Mouse (Mus musculus) embryonic fibroblast, embryonic 13.5 days (primary cell): ENCODE results near the gene Idua.

Source experiments
- CTCF ChIP-seq: IDR thresholded peaks from 2 replicates; pipeline ENCODE4 v1.5.1; 2011; ENCODE audit warnings: mild to moderate bottlenecking, control low read depth, low read length, moderate library complexity, borderline replicate concordance; ENCODE audit not compliant: insufficient read depth
- POLR2A ChIP-seq: IDR thresholded peaks from 2 replicates; pipeline ENCODE4 v1.6.1; 2011; ENCODE audit warnings: low read depth, mild to moderate bottlenecking, control low read depth, low read length, moderate library complexity

DNA sequence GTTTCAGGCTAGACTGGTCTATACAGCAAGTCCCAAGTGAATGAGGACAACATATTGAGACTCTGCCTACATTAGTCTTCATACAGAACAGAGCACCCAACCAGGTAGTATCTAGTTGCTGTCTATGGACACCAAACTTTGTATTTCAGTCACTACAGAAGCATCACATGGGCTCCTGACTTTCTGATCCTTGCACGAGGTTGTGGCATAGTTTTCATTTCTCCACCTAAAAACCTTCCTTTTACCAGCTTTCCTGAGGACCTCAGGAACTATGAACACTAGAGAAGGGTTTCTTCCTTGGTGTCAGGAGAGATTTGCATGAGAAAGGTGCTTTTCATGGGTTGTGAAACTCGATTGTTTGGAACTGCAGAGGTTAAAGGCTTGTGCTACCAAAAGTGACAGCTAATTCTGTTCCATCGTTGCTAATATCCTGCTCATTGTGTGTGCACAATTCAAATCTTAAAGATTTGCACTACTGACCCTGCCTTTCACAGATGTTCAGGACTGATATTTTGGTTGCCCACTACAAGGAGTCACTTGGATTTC is 8.3 kb downstream of the Idua start:
- TF ChIP-seq POLR2A (no peak), CTCF (no peak)
